Mouse (Mus musculus) monocyte, adult 2 months (primary cell): ENCODE data around the gene 9130023H24Rik.

Experiments
- DNase-seq, 2 experiments: peaks; one replicate each; pipeline ENCODE4 v3.0.0; 2022; ENCODE audit warnings: low spot score in 2 of 2, low read depth in 1 of 2

9130023H24Rik gene

GRCm38 (mm10) chr7:128237927-128238778, at the start of gene 9130023H24Rik:
Gene 9130023H24Rik (minus strand): TSS chr7:128238031.
- peak; percentile 99 to 100 for DNase-seq

- no peak for DNase-seq
These were observed 47.2 kb upstream of the 9130023H24Rik start for GRCm38 (mm10) chr7:128285060-128285459.

- DNase-seq = no peak
These were observed 46.2 kb upstream of the 9130023H24Rik start for GRCm38 (mm10) chr7:128284047-128284446.

GRCm38 (mm10) chr7:128282532-128283244, 44.9 kb upstream of the 9130023H24Rik start:
- DNase-seq = no peak

GRCm38 (mm10) chr7:128281765-128282164, 43.9 kb upstream of the 9130023H24Rik start:
- no peak for DNase-seq

- no peak for DNase-seq
These were observed 41.9 kb upstream of the 9130023H24Rik start for GRCm38 (mm10) chr7:128279750-128280149.

GRCm38 (mm10) chr7:128276051-128276450, 38.2 kb upstream of the 9130023H24Rik start:
- DNase-seq = no peak

GRCm38 (mm10) chr7:128271496-128271895, 33.7 kb upstream of the 9130023H24Rik start:
- no peak for DNase-seq

GRCm38 (mm10) chr7:128270431-128270850, 32.6 kb upstream of the 9130023H24Rik start:
- DNase-seq = no peak

GRCm38 (mm10) chr7:128267813-128268212, 30.0 kb upstream of the 9130023H24Rik start:
- DNase-seq = no peak

- no peak for DNase-seq
These were observed 29.6 kb upstream of the 9130023H24Rik start for GRCm38 (mm10) chr7:128267391-128267790.

- DNase-seq = no peak
These were observed 28.2 kb upstream of the 9130023H24Rik start for GRCm38 (mm10) chr7:128266056-128266455.

GRCm38 (mm10) chr7:128265411-128265810, 27.6 kb upstream of the 9130023H24Rik start, which contains the start of gene Slc5a2:
Gene Slc5a2 (plus strand): TSS chr7:128265657.
- DNase-seq = no peak

GRCm38 (mm10) chr7:128256783-128257334, 19.0 kb upstream of the 9130023H24Rik start:
- no peak for DNase-seq

- no peak for DNase-seq
These were observed 17.9 kb upstream of the 9130023H24Rik start for GRCm38 (mm10) chr7:128255757-128256156.

- no peak for DNase-seq
These were observed 17.1 kb upstream of the 9130023H24Rik start for GRCm38 (mm10) chr7:128254978-128255377.

GRCm38 (mm10) chr7:128252609-128253008, 14.8 kb upstream of the 9130023H24Rik start:
- DNase-seq = no peak

GRCm38 (mm10) chr7:128251946-128252345, 14.1 kb upstream of the 9130023H24Rik start:
- no peak for DNase-seq

- DNase-seq = no peak
These were observed 12.2 kb upstream of the 9130023H24Rik start for GRCm38 (mm10) chr7:128249998-128250397.

GRCm38 (mm10) chr7:128248081-128249042, 10.5 kb upstream of the 9130023H24Rik start:
- no peak for DNase-seq
